Mouse (Mus musculus) megakaryocyte, embryonic 14.5 days (primary cell): Measurements from ENCODE around the gene Fdx1l.
"Not testable (repeated sequence)": the region's sequence is repeated elsewhere in the genome, so short reads cannot be mapped to it uniquely, and the experiment has no call there.

Source experiments
- FLI1 ChIP-seq: IDR thresholded peaks from 2 replicates; pipeline ENCODE4 v1.6.1; 2012; ENCODE audit warnings: low read length, inconsistent platforms, mixed read lengths
- GATA1 ChIP-seq: IDR thresholded peaks from 3 replicates; pipeline ENCODE4 v1.6.1; 2012; ENCODE audit warnings: mixed read lengths, low read length, inconsistent platforms, borderline replicate concordance

- TF ChIP-seq GATA1, FLI1: not testable (repeated sequence)
Observed at GRCm38 (mm10) chr9:21044785-21045184, 28.6 kb downstream of the Fdx1l start.
